ENCODE assay signal across 9 mouse cellular contexts in genomic region chr17:29886061-29886460, GRCm38 (mm10).
DNase-seq lines count a peak whose midpoint lies in the region; ATAC-seq and TF ChIP-seq lines count a peak whose summit lies in the region.
"Had no signal": no experiment of that assay in that cellular context is flagged by ENCODE, and none has a peak within 500 bp of the region (broad histone marks: within the 10 kb centered on the region; RNA-seq: fewer than 3 reads in every experiment).

No protein-coding gene starts in this region.

- no peak overlapping the region for H3K9ac ChIP-seq in heart, embryonic 11.5 days (ENCODE audit: low read depth, low read length)
- peak overlapping the region; percentile 91 for H3K9ac ChIP-seq in forebrain, embryonic 13.5 days
- peak overlapping the region; percentile 66 for H3K9ac ChIP-seq in kidney, embryonic 14.5 days (ENCODE audit: low read depth, low read length)
- peak overlapping the region; percentile 74 for H3K9ac ChIP-seq in midbrain, embryonic 15.5 days

- H3K27me3 ChIP-seq in heart, embryonic 11.5 days (ENCODE audit: control insufficient read depth, insufficient read depth, low read length): peaks cover 66% of the 10 kb centered on the region
- H3K27me3 ChIP-seq in forebrain, embryonic 13.5 days: peaks cover 31% of the 10 kb centered on the region
- H3K27me3 ChIP-seq in kidney, embryonic 14.5 days (ENCODE audit: control insufficient read depth, insufficient read depth, low read length): peaks cover 67% of the 10 kb centered on the region
- H3K27me3 ChIP-seq in midbrain, embryonic 15.5 days (replicated peaks): no peaks in the 10 kb centered on the region

- no peaks in the 10 kb centered on the region for H3K9me3 ChIP-seq in heart, embryonic 11.5 days (replicated peaks; ENCODE audit: control insufficient read depth, low read length)
- H3K9me3 ChIP-seq in forebrain, embryonic 13.5 days (replicated peaks): no peaks in the 10 kb centered on the region
- H3K9me3 ChIP-seq in kidney, embryonic 14.5 days (ENCODE audit: control insufficient read depth, low read length): no peaks in the 10 kb centered on the region
- no peaks in the 10 kb centered on the region for H3K9me3 ChIP-seq in midbrain, embryonic 15.5 days

- H3K4me1 ChIP-seq in heart, embryonic 11.5 days (ENCODE audit: control insufficient read depth, insufficient read depth, low read length): peaks cover 20% of the 10 kb centered on the region
- H3K4me1 ChIP-seq in forebrain, embryonic 13.5 days: peaks cover 67% of the 10 kb centered on the region
- H3K4me1 ChIP-seq in kidney, embryonic 14.5 days (ENCODE audit: control insufficient read depth, insufficient read depth, low read length): peaks cover 11% of the 10 kb centered on the region
- peaks cover 74% of the 10 kb centered on the region for H3K4me1 ChIP-seq in midbrain, embryonic 15.5 days

- TF ChIP-seq CTCF in brain, embryonic 14.5 days (IDR thresholded peaks at IDR 0.05; ENCODE audit: borderline replicate concordance, extremely low read depth, insufficient read depth, insufficient read length): no peak

- no peak for DNase-seq in heart, adult 11 months
- peak; percentile 95 for DNase-seq in brain, embryonic 14.5 days (ENCODE audit: low read depth)
- no peak for DNase-seq in spleen, adult 18-20 months
- DNase-seq in spleen, postnatal 10 days (ENCODE audit: low spot score in 2 of 2): no peak

- H3K36me3 ChIP-seq in heart, embryonic 11.5 days (ENCODE audit: control insufficient read depth, insufficient read depth, low read length): no peaks in the 10 kb centered on the region
- no peaks in the 10 kb centered on the region for H3K36me3 ChIP-seq in forebrain, embryonic 13.5 days (ENCODE audit: poor library complexity, severe bottlenecking)
- H3K36me3 ChIP-seq in kidney, embryonic 14.5 days (ENCODE audit: control insufficient read depth, insufficient read depth, low read length): no peaks in the 10 kb centered on the region
- no peaks in the 10 kb centered on the region for H3K36me3 ChIP-seq in midbrain, embryonic 15.5 days (replicated peaks)
- H3K36me3 ChIP-seq: G1E had no signal

- WGBS in heart, embryonic 11.5 days (ENCODE audit: insufficient replicate concordance): 4% methylated on average over 4 of the region's 4 CpGs
- 2% methylated on average over 4 of the region's 4 CpGs for WGBS in forebrain, embryonic 13.5 days
- 9% methylated on average over 4 of the region's 4 CpGs for WGBS in kidney, embryonic 14.5 days
- 4% methylated on average over 4 of the region's 4 CpGs for WGBS in midbrain, embryonic 15.5 days

- TF ChIP-seq POLR2A in brain, embryonic 14.5 days (IDR thresholded peaks at IDR 0.05; ENCODE audit: borderline replicate concordance, extremely low read depth, insufficient read depth, insufficient read length, poor library complexity, severe bottlenecking): no peak

- H3K4me3 ChIP-seq in heart, embryonic 11.5 days (ENCODE audit: low read depth, low read length): peak overlapping the region; percentile 71
- H3K4me3 ChIP-seq in forebrain, embryonic 13.5 days: peak overlapping the region; percentile 72
- H3K4me3 ChIP-seq in kidney, embryonic 14.5 days (ENCODE audit: low read length): peak overlapping the region; percentile 66
- peak overlapping the region; percentile 77 for H3K4me3 ChIP-seq in midbrain, embryonic 15.5 days

- peak overlapping the region; percentile 83 for H3K4me2 ChIP-seq in heart, embryonic 11.5 days
- H3K4me2 ChIP-seq in forebrain, embryonic 13.5 days: peak overlapping the region; percentile 95
- H3K4me2 ChIP-seq in kidney, embryonic 14.5 days (replicated peaks; ENCODE audit: low read depth, low read length): peak overlapping the region; percentile 100
- peak overlapping the region; percentile 96 for H3K4me2 ChIP-seq in midbrain, embryonic 15.5 days

- H3K27ac ChIP-seq in heart, embryonic 11.5 days (ENCODE audit: low read depth, low read length): no peak overlapping the region
- H3K27ac ChIP-seq in forebrain, embryonic 13.5 days: peak overlapping the region; percentile 94
- no peak overlapping the region for H3K27ac ChIP-seq in kidney, embryonic 14.5 days (ENCODE audit: low read depth, low read length)
- peak overlapping the region; percentile 91 for H3K27ac ChIP-seq in midbrain, embryonic 15.5 days

- ATAC-seq in heart, embryonic 11.5 days (replicated peaks; ENCODE audit: insufficient number of reproducible peaks, low FRiP score, low TSS enrichment): no peak
- peak; percentile 31 for ATAC-seq in forebrain, embryonic 13.5 days
- no peak for ATAC-seq in kidney, embryonic 14.5 days (ENCODE audit: low FRiP score, low TSS enrichment)
- 0 out of 2 replicates have a peak, but pooled peaks have one; percentile 1 for ATAC-seq in midbrain, embryonic 15.5 days (replicated peaks)

Comparison
In these comparisons a context has a peak if more than half of its experiments do, and no peak if none do; other contexts are left out.
1. ATAC-seq: peak in forebrain, embryonic 13.5 days (single experiment) and midbrain, embryonic 15.5 days (single experiment); none in heart, embryonic 11.5 days (single experiment) and kidney, embryonic 14.5 days (single experiment).
2. H3K27ac ChIP-seq: peak in forebrain, embryonic 13.5 days (single experiment) and midbrain, embryonic 15.5 days (single experiment); none in heart, embryonic 11.5 days (single experiment) and kidney, embryonic 14.5 days (single experiment).
3. Peak in every context shown above with its lines, with median percentiles within 50 percentile points of each other: H3K4me2 ChIP-seq and H3K4me3 ChIP-seq.